Mouse (Mus musculus): ENCODE data around the gene Vmn1r18. TPM values are rescaled to one million over a fixed set of nuclear protein-coding genes. Genes with fewer than 3 reads are reported as not detected.

Vmn1r18 gene
- polyA plus RNA-seq, 1 experiment from 2014 or later: not detected

Other genes with a start within 250 kb of the Vmn1r18 start
- not detected in 2 replicates for gene Vmn1r12, start 238.9 kb downstream of the Vmn1r18 start, polyA plus RNA-seq (2015; fragmentation: Nextera tagmentation; extraction: Ambion mirVana)
- not detected in 2 replicates for gene Vmn1r13, start 192.5 kb downstream of the Vmn1r18 start, polyA plus RNA-seq (2015; fragmentation: Nextera tagmentation; extraction: Ambion mirVana)
- not detected in 2 replicates for gene Vmn1r14, start 164.1 kb downstream of the Vmn1r18 start, polyA plus RNA-seq (2015; fragmentation: Nextera tagmentation; extraction: Ambion mirVana)
- not detected in 2 replicates for gene Vmn1r15, start 137.8 kb downstream of the Vmn1r18 start, polyA plus RNA-seq (2015; fragmentation: Nextera tagmentation; extraction: Ambion mirVana)
- gene Vmn1r16, start 66.3 kb downstream of the Vmn1r18 start, polyA plus RNA-seq (2015; fragmentation: Nextera tagmentation; extraction: Ambion mirVana): not detected in 2 replicates
- not detected in 2 replicates for gene Vmn1r17, start 32.1 kb downstream of the Vmn1r18 start, polyA plus RNA-seq (2015; fragmentation: Nextera tagmentation; extraction: Ambion mirVana)
- gene Vmn1r19, start 8.0 kb upstream of the Vmn1r18 start, polyA plus RNA-seq (2015; fragmentation: Nextera tagmentation; extraction: Ambion mirVana): not detected in 2 replicates
- gene Vmn1r20, start 33.1 kb upstream of the Vmn1r18 start, polyA plus RNA-seq (2015; fragmentation: Nextera tagmentation; extraction: Ambion mirVana): not detected in 2 replicates
- gene Ppm1k, start 139.7 kb upstream of the Vmn1r18 start, polyA plus RNA-seq (2015; fragmentation: Nextera tagmentation; extraction: Ambion mirVana): 3.4 and 3.9 TPM in 2 replicates
- gene Herc6, start 185.2 kb upstream of the Vmn1r18 start, polyA plus RNA-seq (2015; fragmentation: Nextera tagmentation; extraction: Ambion mirVana): 1.2 and 2.0 TPM in 2 replicates

Measured in intestine, embryonic 16.5 days (tissue).